Mouse (Mus musculus) E14TG2a.4 (cell line): ENCODE data around the gene Tnrc6b.

ENCODE experiments used
- CTCF ChIP-seq: conservative IDR thresholded peaks from 2 replicates; pipeline ENCODE4 v1.5.1; 2014; ENCODE audit warnings: low read length
- NANOG ChIP-seq: IDR thresholded peaks from 2 replicates; pipeline ENCODE4 v1.6.1; 2014; ENCODE audit warnings: borderline replicate concordance, low read length, mixed read lengths
- POU5F1 ChIP-seq: IDR thresholded peaks from 2 replicates; pipeline ENCODE4 v1.6.1; 2014; ENCODE audit warnings: low read length, borderline replicate concordance

DNA sequence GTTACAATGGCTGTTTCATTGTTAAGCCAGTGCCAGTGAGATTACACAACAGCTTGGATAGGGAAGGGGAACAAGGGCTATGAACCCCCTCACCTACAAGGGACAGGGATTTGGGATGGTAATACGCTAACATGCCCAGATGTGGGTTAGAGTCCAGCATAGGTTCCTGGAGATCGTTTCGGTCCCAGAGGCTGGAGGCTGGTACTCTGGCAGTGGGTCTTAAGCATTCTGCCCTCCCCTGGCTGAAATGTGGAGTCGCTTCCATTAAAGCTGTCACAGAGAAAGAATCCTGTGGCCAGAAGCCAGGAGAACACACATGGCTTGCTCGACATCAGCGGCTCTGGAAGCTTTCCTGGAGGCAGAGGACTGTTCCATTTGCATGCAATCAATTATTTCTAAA lies 1.5 kb upstream of the Tnrc6b start:
- TF ChIP-seq CTCF (no peak), POU5F1 (no peak), NANOG (no peak)
